Mouse (Mus musculus): ENCODE measurements around the gene Gpm6a. TPM values are rescaled to one million over a fixed set of nuclear protein-coding genes. Genes with fewer than 3 reads are reported as not detected.

Gpm6a gene
- polyA plus RNA-seq, 1 experiment from 2014 or later, result 651 TPM

DNA sequence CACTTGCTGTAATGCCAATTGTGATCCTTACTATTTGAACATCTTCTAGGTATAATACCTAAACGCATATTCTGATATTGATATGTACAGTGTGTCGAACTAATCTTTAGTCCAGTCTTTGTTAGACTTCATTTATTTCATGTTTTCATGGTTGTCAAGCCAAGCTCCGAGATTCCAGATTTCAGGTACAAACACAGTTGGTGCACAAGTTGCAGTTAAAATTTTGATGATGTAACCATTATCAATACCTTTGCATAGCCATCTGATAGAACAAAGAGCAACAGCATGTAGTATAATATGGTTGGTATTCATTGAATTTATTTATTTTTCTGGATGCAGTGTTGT lies 785 bp downstream of the Gpm6a start:
- Histone ChIP-seq H3K27me3 (ENCODE audit: control insufficient read depth, insufficient read depth, low read length) (no peaks in the 10 kb centered on the region), H3K4me1 (ENCODE audit: control insufficient read depth, insufficient read depth, low read length) (peaks cover 21% of the 10 kb centered on the region), H3K27ac (replicated peaks; ENCODE audit: low read depth, low read length) (peak overlapping the region; percentile 95), H3K36me3 (ENCODE audit: control insufficient read depth, insufficient read depth, low read length) (no peaks in the 10 kb centered on the region), H3K9ac (replicated peaks; ENCODE audit: low read length) (peak overlapping the region; percentile 90), H3K4me2 (ENCODE audit: low read length) (peak overlapping the region; percentile 53), H3K9me3 (ENCODE audit: control insufficient read depth, low read length) (no peaks in the 10 kb centered on the region), H3K4me3 (replicated peaks; ENCODE audit: low read depth, low read length) (peak overlapping the region; percentile 60)
- WGBS, result 15% methylated on average over 3 of the region's 3 CpGs
- DNase-seq, result peak; percentile 62
- ATAC-seq (ENCODE audit: low FRiP score, low TSS enrichment), result no peak

DNA sequence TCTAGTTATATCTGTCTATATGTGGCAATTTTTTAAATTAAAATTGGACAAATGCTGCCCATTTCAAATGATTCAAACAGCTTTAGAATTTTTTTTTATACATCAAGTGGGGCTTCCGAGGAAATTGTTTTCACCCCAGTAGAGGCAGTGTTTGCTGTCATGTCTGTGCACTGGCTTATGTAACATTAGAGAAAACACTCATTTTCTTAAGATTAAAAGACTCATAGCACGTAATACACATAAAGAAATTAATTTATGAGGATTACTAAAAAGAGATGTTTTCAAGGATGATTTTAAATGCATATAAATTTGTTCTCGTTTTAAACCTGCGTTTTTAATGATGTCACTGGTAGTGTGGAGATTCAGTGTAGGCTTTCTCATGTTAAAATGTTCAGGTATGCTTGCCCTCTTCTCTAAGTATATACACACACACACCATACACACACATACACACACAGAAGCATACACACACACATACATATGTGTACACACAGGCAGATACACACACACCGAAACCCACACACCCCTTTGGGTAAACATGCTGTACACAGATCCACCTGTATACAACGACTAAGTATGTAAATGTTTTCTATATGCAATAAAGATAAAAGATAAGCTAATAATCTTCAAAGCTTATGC lies 1.4 kb downstream of the Gpm6a start:
- 52% methylated on average over 6 of the region's 6 CpGs for WGBS
- DNase-seq (peak; percentile 73), ATAC-seq (ENCODE audit: low FRiP score, low TSS enrichment) (no peak)
- Histone ChIP-seq H3K9ac (replicated peaks; ENCODE audit: low read length) (peak overlapping the region; percentile 76), H3K27ac (replicated peaks; ENCODE audit: low read depth, low read length) (peak overlapping the region; percentile 80), H3K4me3 (replicated peaks; ENCODE audit: low read depth, low read length) (peak overlapping the region; percentile 60), H3K4me2 (ENCODE audit: low read length) (peak overlapping the region; percentile 56), H3K9me3 (ENCODE audit: control insufficient read depth, low read length) (no peaks in the 10 kb centered on the region), H3K4me1 (ENCODE audit: control insufficient read depth, insufficient read depth, low read length) (peaks cover 25% of the 10 kb centered on the region), H3K36me3 (ENCODE audit: control insufficient read depth, insufficient read depth, low read length) (no peaks in the 10 kb centered on the region), H3K27me3 (ENCODE audit: control insufficient read depth, insufficient read depth, low read length) (no peaks in the 10 kb centered on the region)

DNA sequence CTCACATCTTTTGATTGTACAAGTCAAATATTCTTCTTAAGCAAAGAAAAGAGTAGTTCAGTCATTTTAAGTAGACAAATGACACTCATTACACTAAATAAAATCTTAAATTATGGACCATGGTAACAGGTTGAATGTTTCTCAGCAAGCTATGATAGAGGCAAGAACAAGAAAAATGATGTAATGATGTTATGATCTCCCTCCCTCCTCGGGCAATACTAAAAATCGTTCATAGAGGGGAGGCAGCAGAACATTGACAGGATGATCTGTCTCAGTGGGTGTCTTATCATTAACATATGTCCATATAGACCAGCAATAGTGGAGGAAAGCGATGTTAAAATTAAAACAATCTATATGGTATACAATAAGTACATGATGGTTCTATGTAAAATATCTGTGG lies 2.1 kb downstream of the Gpm6a start:
- 39% methylated on average over 3 of the region's 3 CpGs for WGBS
- DNase-seq (peak; percentile 72), ATAC-seq (ENCODE audit: low FRiP score, low TSS enrichment) (no peak)
- H3K36me3 ChIP-seq (ENCODE audit: control insufficient read depth, insufficient read depth, low read length), result no peaks in the 10 kb centered on the region
- no peaks in the 10 kb centered on the region for H3K9me3 ChIP-seq (ENCODE audit: control insufficient read depth, low read length)
- peaks cover 25% of the 10 kb centered on the region for H3K4me1 ChIP-seq (ENCODE audit: control insufficient read depth, insufficient read depth, low read length)
- 0 out of 2 replicates have a peak overlapping the region, but pooled peaks have one; percentile 5 for H3K27ac ChIP-seq (replicated peaks; ENCODE audit: low read depth, low read length)
- H3K27me3 ChIP-seq (ENCODE audit: control insufficient read depth, insufficient read depth, low read length), result no peaks in the 10 kb centered on the region
- H3K4me3 ChIP-seq (replicated peaks; ENCODE audit: low read depth, low read length), result peak overlapping the region; percentile 60
- H3K4me2 ChIP-seq (ENCODE audit: low read length), result peak overlapping the region; percentile 69
- peak overlapping the region; percentile 50 for H3K9ac ChIP-seq (replicated peaks; ENCODE audit: low read length)

DNA sequence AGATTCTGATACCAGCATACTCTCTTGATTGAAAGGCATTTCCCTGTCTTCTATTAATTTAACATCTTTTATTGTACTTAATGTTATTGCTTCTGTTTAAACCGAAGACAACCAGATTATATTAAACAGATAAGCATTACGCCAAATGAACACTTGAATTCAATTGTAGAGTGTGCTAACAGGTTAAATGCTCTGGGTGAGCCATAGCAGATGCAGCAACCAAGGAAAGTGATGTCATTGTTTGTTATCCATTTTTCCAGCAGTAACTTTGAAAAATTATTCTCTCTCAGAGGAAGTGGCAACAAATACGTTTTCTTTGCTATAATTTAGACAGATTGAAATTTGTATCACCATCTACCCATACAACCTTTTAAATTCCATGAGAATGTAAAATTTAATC lies 2.9 kb downstream of the Gpm6a start:
- DNase-seq (peak; percentile 39), ATAC-seq (ENCODE audit: low FRiP score, low TSS enrichment) (no peak)
- Histone ChIP-seq H3K4me3 (replicated peaks; ENCODE audit: low read depth, low read length) (peak overlapping the region; percentile 60), H3K36me3 (ENCODE audit: control insufficient read depth, insufficient read depth, low read length) (no peaks in the 10 kb centered on the region), H3K27ac (replicated peaks; ENCODE audit: low read depth, low read length) (no peak overlapping the region), H3K27me3 (ENCODE audit: control insufficient read depth, insufficient read depth, low read length) (no peaks in the 10 kb centered on the region), H3K4me2 (ENCODE audit: low read length) (peak overlapping the region; percentile 69), H3K9ac (replicated peaks; ENCODE audit: low read length) (peak overlapping the region; percentile 50), H3K9me3 (ENCODE audit: control insufficient read depth, low read length) (no peaks in the 10 kb centered on the region), H3K4me1 (ENCODE audit: control insufficient read depth, insufficient read depth, low read length) (peaks cover 25% of the 10 kb centered on the region)
- 65% methylated on average over 3 of the region's 3 CpGs for WGBS

DNA sequence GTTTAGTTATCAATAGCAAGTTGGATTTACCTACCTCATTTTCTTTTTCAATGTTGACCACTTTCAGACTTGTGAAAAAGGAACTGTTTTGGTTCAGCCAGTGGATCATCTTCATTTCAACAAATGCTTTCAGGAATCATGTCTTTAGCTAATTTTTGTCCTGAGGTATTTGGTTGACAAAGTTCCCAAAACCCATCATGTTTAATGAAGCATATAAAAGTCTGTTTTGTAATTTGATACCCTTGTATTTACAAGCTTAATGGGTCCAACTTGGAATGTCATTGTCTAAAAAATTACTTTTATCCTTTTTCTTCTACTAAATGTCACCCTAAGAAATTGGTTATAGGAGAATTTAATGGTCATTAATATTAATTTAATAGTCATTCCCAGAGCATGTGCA lies 6.9 kb downstream of the Gpm6a start:
- H3K9ac ChIP-seq (replicated peaks; ENCODE audit: low read length), result no peak overlapping the region
- DNase-seq, result no peak
- peaks cover 28% of the 10 kb centered on the region for H3K4me1 ChIP-seq (ENCODE audit: control insufficient read depth, insufficient read depth, low read length)
- no peak overlapping the region for H3K4me2 ChIP-seq (ENCODE audit: low read length)
- H3K9me3 ChIP-seq (ENCODE audit: control insufficient read depth, low read length), result no peaks in the 10 kb centered on the region
- no peaks in the 10 kb centered on the region for H3K27me3 ChIP-seq (ENCODE audit: control insufficient read depth, insufficient read depth, low read length)
- no peak for ATAC-seq (ENCODE audit: low FRiP score, low TSS enrichment)
- no peaks in the 10 kb centered on the region for H3K36me3 ChIP-seq (ENCODE audit: control insufficient read depth, insufficient read depth, low read length)
- H3K4me3 ChIP-seq (replicated peaks; ENCODE audit: low read depth, low read length), result no peak overlapping the region
- no peak overlapping the region for H3K27ac ChIP-seq (replicated peaks; ENCODE audit: low read depth, low read length)

DNA sequence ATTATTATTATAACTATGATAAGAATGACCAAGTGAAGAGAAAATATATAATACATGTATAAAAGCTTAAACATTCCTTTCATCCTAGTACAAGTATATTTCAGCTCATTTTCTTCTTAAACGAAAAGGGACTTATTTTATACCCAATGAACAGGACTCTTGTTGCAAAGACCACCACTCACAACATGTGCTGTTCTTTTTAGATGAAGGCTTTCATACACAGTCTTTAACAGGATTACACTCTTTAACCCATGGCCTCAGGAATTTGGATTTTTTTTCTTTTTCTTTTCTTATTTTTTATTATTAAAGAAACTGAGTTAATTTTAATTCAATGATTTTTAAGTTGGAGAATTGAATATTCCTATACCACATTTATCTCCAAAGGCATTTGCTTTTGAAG lies 20.4 kb downstream of the Gpm6a start:
- ATAC-seq (ENCODE audit: low FRiP score, low TSS enrichment) (no peak), DNase-seq (no peak)
- no peak overlapping the region for H3K4me3 ChIP-seq (replicated peaks; ENCODE audit: low read depth, low read length)
- no peaks in the 10 kb centered on the region for H3K27me3 ChIP-seq (ENCODE audit: control insufficient read depth, insufficient read depth, low read length)
- peaks cover 15% of the 10 kb centered on the region for H3K4me1 ChIP-seq (ENCODE audit: control insufficient read depth, insufficient read depth, low read length)
- H3K4me2 ChIP-seq (ENCODE audit: low read length), result no peak overlapping the region
- H3K36me3 ChIP-seq (ENCODE audit: control insufficient read depth, insufficient read depth, low read length), result no peaks in the 10 kb centered on the region
- H3K27ac ChIP-seq (replicated peaks; ENCODE audit: low read depth, low read length), result no peak overlapping the region
- no peaks in the 10 kb centered on the region for H3K9me3 ChIP-seq (ENCODE audit: control insufficient read depth, low read length)
- H3K9ac ChIP-seq (replicated peaks; ENCODE audit: low read length), result no peak overlapping the region
- 15% methylated on average over 1 of the region's 1 CpGs for WGBS

DNA sequence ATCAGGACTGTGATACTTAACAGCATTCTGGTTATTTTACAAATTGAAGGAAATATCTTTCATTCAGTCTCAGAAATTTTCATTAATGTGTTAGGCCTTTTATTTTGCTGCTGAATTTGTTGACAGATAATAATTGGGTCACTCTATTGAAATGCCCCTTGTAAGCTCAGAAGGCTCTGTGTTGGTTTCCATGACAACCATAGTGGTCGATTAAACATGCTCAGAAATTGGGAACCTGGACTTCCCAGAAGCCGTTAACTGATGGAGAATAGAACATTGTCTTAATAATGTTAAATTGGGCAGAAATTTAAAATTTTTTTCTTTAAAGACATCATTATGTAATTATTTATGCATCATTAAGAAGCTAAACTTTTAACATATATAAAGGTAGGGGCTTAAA lies 20.9 kb downstream of the Gpm6a start:
- peak; percentile 71; the same call in 1 of the 2 replicates for ATAC-seq (ENCODE audit: low FRiP score, low TSS enrichment)

DNA sequence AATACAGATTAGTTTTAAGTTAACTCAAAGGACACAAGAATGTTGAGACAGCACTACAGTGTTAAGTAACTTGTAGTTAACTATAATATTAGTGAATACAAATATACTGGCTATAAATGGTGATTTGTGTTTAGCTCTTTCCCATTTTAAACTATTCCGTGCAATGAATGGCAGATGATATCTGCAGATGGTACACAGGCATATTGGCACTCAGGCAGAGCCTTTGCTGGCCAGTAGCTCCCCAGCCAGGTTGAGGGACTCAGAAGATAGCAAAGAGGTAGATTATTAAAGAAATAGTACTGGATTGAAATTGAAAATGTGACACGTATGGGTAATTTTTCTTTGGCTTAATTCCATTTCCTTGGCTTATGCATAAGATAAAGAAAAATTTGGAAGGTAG lies 21.3 kb downstream of the Gpm6a start:
- no peak overlapping the region for H3K4me3 ChIP-seq (replicated peaks; ENCODE audit: low read depth, low read length)
- H3K4me1 ChIP-seq (ENCODE audit: control insufficient read depth, insufficient read depth, low read length), result peaks cover 13% of the 10 kb centered on the region
- H3K9me3 ChIP-seq (ENCODE audit: control insufficient read depth, low read length), result no peaks in the 10 kb centered on the region
- no peak overlapping the region for H3K27ac ChIP-seq (replicated peaks; ENCODE audit: low read depth, low read length)
- 43% methylated on average over 2 of the region's 2 CpGs for WGBS
- no peak overlapping the region for H3K9ac ChIP-seq (replicated peaks; ENCODE audit: low read length)
- 0 out of 2 replicates have a peak overlapping the region, but pooled peaks have one; percentile 15 for H3K4me2 ChIP-seq (ENCODE audit: low read length)
- peak; percentile 47; the same call in 1 of the 2 replicates for ATAC-seq (ENCODE audit: low FRiP score, low TSS enrichment)
- no peaks in the 10 kb centered on the region for H3K27me3 ChIP-seq (ENCODE audit: control insufficient read depth, insufficient read depth, low read length)
- no peak for DNase-seq
- no peaks in the 10 kb centered on the region for H3K36me3 ChIP-seq (ENCODE audit: control insufficient read depth, insufficient read depth, low read length)

More for the DNA sequence above, 20.9 kb downstream of the Gpm6a start:
- Histone ChIP-seq H3K27me3 (ENCODE audit: control insufficient read depth, insufficient read depth, low read length) (no peaks in the 10 kb centered on the region), H3K4me3 (replicated peaks; ENCODE audit: low read depth, low read length) (no peak overlapping the region), H3K4me2 (ENCODE audit: low read length) (0 out of 2 replicates have a peak overlapping the region, but pooled peaks have one; percentile 4), H3K9ac (replicated peaks; ENCODE audit: low read length) (no peak overlapping the region), H3K36me3 (ENCODE audit: control insufficient read depth, insufficient read depth, low read length) (no peaks in the 10 kb centered on the region), H3K27ac (replicated peaks; ENCODE audit: low read depth, low read length) (no peak overlapping the region), H3K4me1 (ENCODE audit: control insufficient read depth, insufficient read depth, low read length) (peaks cover 15% of the 10 kb centered on the region), H3K9me3 (ENCODE audit: control insufficient read depth, low read length) (no peaks in the 10 kb centered on the region)
- WGBS, result 3% methylated on average over 2 of the region's 2 CpGs
- DNase-seq, result peak; percentile 78

DNA sequence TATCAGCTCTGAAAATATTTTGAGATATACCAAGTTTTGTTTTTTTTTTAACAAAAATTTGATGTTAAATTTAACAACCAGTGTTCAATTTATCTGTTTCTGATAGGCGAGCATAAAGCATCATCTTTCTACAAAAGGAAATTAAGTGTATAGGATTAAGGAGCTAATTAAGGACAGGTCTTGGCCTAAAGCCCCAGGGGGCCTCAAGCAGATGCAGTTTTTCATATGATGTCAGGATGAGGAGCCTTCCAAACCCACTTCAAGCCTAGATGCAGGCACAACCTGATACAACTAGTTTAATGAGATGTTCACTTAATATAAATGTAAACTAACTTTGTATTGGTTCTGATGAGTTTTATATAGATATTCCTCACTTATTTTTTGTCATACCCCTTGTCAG lies 22.0 kb downstream of the Gpm6a start:
- no peak for DNase-seq
- Histone ChIP-seq H3K4me3 (replicated peaks; ENCODE audit: low read depth, low read length) (no peak overlapping the region), H3K27ac (replicated peaks; ENCODE audit: low read depth, low read length) (no peak overlapping the region)

More for the DNA sequence above, 22.0 kb downstream of the Gpm6a start:
- Histone ChIP-seq H3K36me3 (ENCODE audit: control insufficient read depth, insufficient read depth, low read length) (no peaks in the 10 kb centered on the region), H3K4me1 (ENCODE audit: control insufficient read depth, insufficient read depth, low read length) (peaks cover 9% of the 10 kb centered on the region), H3K9me3 (ENCODE audit: control insufficient read depth, low read length) (no peaks in the 10 kb centered on the region), H3K27me3 (ENCODE audit: control insufficient read depth, insufficient read depth, low read length) (no peaks in the 10 kb centered on the region), H3K9ac (replicated peaks; ENCODE audit: low read length) (no peak overlapping the region), H3K4me2 (ENCODE audit: low read length) (no peak overlapping the region)
- 27% methylated on average over 1 of the region's 1 CpGs for WGBS
- no peak for ATAC-seq (ENCODE audit: low FRiP score, low TSS enrichment)

Data from midbrain, embryonic 14.5 days (tissue).